Mouse (Mus musculus): ENCODE data around the gene Zmynd11. TPM values are rescaled to one million over a fixed set of nuclear protein-coding genes. Genes with fewer than 3 reads are reported as not detected.

The Zmynd11 gene
- polyA plus RNA-seq, 2 experiments from 2014 or later: 52.8 to 57.7 TPM

DNA sequence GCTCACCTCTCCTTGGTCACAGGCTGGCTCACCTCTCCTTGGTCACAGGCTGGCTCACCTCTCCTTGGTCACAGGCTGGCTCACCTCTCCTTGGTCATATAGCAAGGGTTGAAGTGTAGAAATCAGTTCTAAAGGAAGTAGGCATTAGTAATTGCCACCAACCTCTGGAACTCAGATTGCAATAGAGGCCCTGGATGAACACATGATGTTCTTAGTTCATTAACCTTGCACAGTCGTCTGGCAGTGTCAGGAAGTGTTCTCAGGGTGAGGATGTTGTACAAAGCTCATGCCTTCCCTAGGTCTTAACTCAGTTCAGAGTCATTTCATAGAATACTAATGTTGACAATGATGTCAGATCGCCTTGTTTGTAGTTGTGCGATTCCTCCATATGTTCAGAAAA is 112.1 kb downstream of the Zmynd11 start:
- ATAC-seq: no peak

DNA sequence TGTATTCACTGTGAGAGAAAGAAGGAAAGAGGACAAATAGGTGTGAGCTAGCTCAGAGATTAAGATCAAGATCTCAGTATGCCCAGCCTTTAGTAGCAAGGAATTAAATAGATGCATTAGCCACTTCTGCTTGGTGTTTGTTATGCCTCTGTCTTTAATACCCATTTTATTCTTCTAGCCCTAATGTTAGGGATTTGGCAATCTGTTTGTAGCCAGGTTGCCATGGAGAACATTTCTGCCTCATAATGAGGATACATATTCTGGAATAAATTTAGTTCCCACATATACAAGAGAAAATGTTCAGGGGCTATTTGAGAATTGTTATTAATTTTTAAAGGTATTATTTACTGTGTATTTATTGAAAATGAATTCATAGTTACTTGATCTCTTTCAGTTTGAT is 114.5 kb downstream of the Zmynd11 start:
- no peak for ATAC-seq

- no peak for ATAC-seq
Observed at GRCm38 (mm10) chr13:9649894-9650293, 115.2 kb downstream of the Zmynd11 start.

- ATAC-seq: no peak
Observed at GRCm38 (mm10) chr13:9648716-9649115, 116.4 kb downstream of the Zmynd11 start.

- ATAC-seq: peak; percentile 83
Observed at GRCm38 (mm10) chr13:9637949-9638348, 127.2 kb downstream of the Zmynd11 start.

- ATAC-seq: peak; percentile 56
Observed at GRCm38 (mm10) chr13:9636505-9636904, 128.6 kb downstream of the Zmynd11 start.

DNA sequence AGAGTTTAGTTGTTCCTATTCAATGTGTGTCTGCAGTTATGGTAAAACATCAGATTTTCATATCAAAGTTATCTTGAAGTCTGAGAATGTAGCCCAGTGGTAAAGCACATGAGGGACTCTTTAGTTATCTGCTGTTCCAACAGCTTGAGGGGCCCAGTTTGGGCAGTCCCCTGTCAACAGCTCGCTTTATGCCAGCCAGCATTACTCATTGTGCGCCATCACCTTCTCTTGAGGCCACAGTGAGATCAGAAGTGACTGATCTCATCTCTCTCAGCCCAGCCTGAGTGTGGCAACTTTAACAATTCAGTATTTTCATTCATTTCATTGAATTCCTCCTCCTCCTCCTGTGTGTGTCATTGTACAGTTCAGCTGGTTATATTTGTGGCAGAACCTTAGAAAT is 129.2 kb downstream of the Zmynd11 start:
- ATAC-seq: no peak
